Mouse (Mus musculus) limb, embryonic 10.5 days (tissue): ENCODE measurements around the gene Gal3st2b. TPM values are rescaled to one million over a fixed set of nuclear protein-coding genes. Genes with fewer than 3 reads are reported as not detected.
"Not testable (repeated sequence)": the region's sequence is repeated elsewhere in the genome, so short reads cannot be mapped to it uniquely, and the experiment has no call there.

Source experiments
- DNase-seq: peaks from one replicate; pipeline ENCODE4 v3.0.0-alpha.2; 2017; ENCODE audit warnings: low spot score
- H3K27ac ChIP-seq: fragments of 300-500 bp; sonication (generic); 2 replicates; pipeline ENCODE4 v1.5.1; 2016; ENCODE audit warnings: mild to moderate bottlenecking
- H3K27me3 ChIP-seq: fragments of 300-500 bp; sonication (generic); 2 replicates; pipeline ENCODE4 v1.6.1; 2016; ENCODE audit warnings: low read depth, mild to moderate bottlenecking; ENCODE audit not compliant: poor library complexity, severe bottlenecking
- H3K36me3 ChIP-seq: fragments of 300-500 bp; sonication (generic); 2 replicates; pipeline ENCODE4 v1.6.1; 2016; ENCODE audit warnings: mild to moderate bottlenecking, moderate library complexity
- H3K4me1 ChIP-seq: fragments of 300-500 bp; sonication (generic); 2 replicates; pipeline ENCODE4 v1.6.1; 2016
- H3K4me3 ChIP-seq: fragments of 300-500 bp; sonication (generic); 2 replicates; pipeline ENCODE4 v1.5.1; 2016; ENCODE audit warnings: mild to moderate bottlenecking, moderate library complexity
- H3K9me3 ChIP-seq: fragments of 300-500 bp; sonication (generic); replicated peaks from 2 replicates; pipeline ENCODE4 v1.6.1; 2016; ENCODE audit warnings: mild to moderate bottlenecking
- WGBS: fragments of 180-500 bp; shearing (Covaris S2); methylation state at CpG from one replicate; pipeline ENCODE4 v1.1.7; 2016; 5-methylcytosine and 5-hydroxymethylcytosine counted together
- polyA plus RNA-seq: library from polyadenylated mRNA; unstranded; fragments of >200 nt; fragmentation: Nextera tagmentation; extraction: Ambion mirVana; gene quantifications from 2 replicates; pipeline ENCODE4 v1.2.1, GENCODE M21; 2016

Gene Gal3st2b
- polyA plus RNA-seq, 1 experiment from 2014 or later = not detected

DNA sequence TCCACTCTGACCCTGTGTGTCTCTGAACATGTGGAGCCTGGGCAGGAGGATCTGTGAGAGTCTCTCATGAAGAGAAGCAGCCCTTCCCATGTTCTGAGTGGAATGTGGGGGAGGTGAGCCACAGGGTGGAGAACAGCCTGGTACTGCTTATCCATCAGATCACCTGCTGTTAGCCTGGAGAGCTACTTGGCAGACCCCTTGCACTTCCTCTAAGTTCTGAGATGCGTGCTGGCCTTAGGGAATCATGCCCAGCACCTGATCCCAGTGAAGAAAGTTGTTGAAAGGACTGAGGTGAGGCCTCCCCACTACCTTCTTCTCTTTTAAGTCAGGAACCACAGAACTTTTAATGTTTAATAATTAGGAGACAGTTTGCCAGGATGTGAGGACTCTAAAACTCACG is 5.0 kb downstream of the Gal3st2b start:
- H3K27ac ChIP-seq, DNase-seq, H3K27me3 ChIP-seq, H3K4me3 ChIP-seq, H3K9me3 ChIP-seq, H3K36me3 ChIP-seq, H3K4me1 ChIP-seq: not testable (repeated sequence)
- 58% methylated on average over 2 of the region's 2 CpGs for WGBS

DNA sequence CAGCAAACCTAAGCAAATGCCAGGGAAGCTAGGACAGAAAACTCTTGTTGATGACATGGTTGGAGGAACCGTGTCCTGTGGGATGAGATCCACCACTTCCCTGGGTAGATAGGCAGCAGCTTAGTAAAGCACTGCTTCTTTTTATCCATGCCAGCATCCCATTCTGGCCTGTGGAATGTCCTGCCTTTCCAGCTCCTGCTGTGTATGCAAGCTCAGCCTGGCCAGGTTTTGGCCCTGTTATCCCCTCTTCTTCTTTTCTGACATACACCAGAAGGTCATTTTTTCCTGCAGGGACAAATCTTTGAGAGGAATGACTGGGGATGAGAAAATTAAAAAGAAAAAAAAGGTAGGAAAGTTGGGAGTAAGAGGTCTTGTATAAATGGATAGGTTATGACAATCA is 17.3 kb downstream of the Gal3st2b start:
- H3K36me3 ChIP-seq, H3K4me1 ChIP-seq, H3K27ac ChIP-seq, H3K4me3 ChIP-seq, DNase-seq, H3K9me3 ChIP-seq, H3K27me3 ChIP-seq: not testable (repeated sequence)
- 96% methylated on average over 1 of the region's 1 CpGs for WGBS

GRCm38 (mm10) chr1:93937807-93938206 is 19.7 kb downstream of the Gal3st2b start:
- WGBS = 77% methylated on average over 1 of the region's 1 CpGs
- not testable (repeated sequence) for DNase-seq, H3K9me3 ChIP-seq, H3K4me1 ChIP-seq, H3K36me3 ChIP-seq, H3K27me3 ChIP-seq, H3K27ac ChIP-seq, H3K4me3 ChIP-seq

GRCm38 (mm10) chr1:93938415-93938814 is 20.3 kb downstream of the Gal3st2b start:
- WGBS = 85% methylated on average over 7 of the region's 7 CpGs
- not testable (repeated sequence) for H3K27me3 ChIP-seq, H3K27ac ChIP-seq, H3K4me1 ChIP-seq, H3K4me3 ChIP-seq, H3K36me3 ChIP-seq, H3K9me3 ChIP-seq, DNase-seq

- no CpG with 5 or more reads among the region's 11 CpGs for WGBS
- H3K27ac ChIP-seq, H3K4me1 ChIP-seq, H3K36me3 ChIP-seq, DNase-seq, H3K27me3 ChIP-seq, H3K9me3 ChIP-seq, H3K4me3 ChIP-seq: not testable (repeated sequence)
Measured at GRCm38 (mm10) chr1:93949087-93949486, 31.0 kb downstream of the Gal3st2b start.

GRCm38 (mm10) chr1:93966489-93966888 is 48.4 kb downstream of the Gal3st2b start:
- not testable (repeated sequence) for H3K4me3 ChIP-seq, H3K27me3 ChIP-seq, DNase-seq, H3K9me3 ChIP-seq, H3K4me1 ChIP-seq, H3K36me3 ChIP-seq, H3K27ac ChIP-seq
- WGBS = no CpG with 5 or more reads among the region's 1 CpGs

DNA sequence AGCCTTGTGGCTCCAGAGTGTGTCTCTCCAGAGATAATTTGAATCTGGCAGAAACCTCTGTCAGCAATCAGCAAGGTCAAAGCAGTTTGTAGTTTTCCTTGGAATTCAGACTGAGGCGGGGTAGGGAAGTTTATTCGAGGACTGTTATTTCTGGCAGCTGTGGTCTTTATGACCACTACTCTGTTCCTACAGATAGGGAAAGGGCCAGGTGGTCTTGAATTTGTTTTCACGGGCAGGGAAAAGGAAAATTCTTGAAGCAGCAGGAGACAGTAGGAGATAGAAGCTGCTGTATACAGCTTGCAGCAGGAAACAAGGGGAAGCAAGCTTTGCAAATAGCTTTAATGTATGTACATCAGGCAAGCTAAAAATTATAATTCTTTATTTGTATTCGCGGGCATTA is 52.3 kb downstream of the Gal3st2b start:
- not testable (repeated sequence) for H3K4me1 ChIP-seq, H3K36me3 ChIP-seq, H3K9me3 ChIP-seq, DNase-seq, H3K27me3 ChIP-seq, H3K27ac ChIP-seq, H3K4me3 ChIP-seq
- WGBS = 100% methylated on average over 1 of the region's 5 CpGs

- not testable (repeated sequence) for H3K4me3 ChIP-seq, H3K27ac ChIP-seq, H3K36me3 ChIP-seq, H3K9me3 ChIP-seq, DNase-seq, H3K4me1 ChIP-seq, H3K27me3 ChIP-seq
- no CpG with 5 or more reads among the region's 4 CpGs for WGBS
Measured at GRCm38 (mm10) chr1:93970797-93971196, 52.7 kb downstream of the Gal3st2b start.

DNA sequence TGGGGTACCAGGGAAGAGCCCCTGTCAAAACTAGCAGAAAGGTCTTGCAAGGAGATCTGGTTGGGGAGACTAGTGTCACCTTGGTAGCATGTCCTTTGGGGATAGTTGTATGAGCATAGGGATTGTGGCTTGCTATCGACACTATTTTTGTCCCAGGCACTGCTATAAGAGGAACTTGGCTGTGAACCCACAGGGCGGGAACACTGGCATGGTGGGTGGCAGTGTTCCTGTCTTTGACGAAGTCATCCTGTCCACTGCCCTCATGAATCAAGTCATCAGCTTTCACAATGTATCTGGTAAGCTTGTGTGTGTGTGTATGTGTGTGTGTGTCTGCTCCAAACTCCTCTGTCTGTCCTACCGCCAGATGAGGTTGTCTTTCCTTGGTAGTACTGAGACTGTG is 57.7 kb downstream of the Gal3st2b start:
- DNase-seq, H3K36me3 ChIP-seq, H3K27ac ChIP-seq, H3K4me1 ChIP-seq, H3K9me3 ChIP-seq, H3K4me3 ChIP-seq, H3K27me3 ChIP-seq: not testable (repeated sequence)
- WGBS = 81% methylated on average over 2 of the region's 4 CpGs

DNA sequence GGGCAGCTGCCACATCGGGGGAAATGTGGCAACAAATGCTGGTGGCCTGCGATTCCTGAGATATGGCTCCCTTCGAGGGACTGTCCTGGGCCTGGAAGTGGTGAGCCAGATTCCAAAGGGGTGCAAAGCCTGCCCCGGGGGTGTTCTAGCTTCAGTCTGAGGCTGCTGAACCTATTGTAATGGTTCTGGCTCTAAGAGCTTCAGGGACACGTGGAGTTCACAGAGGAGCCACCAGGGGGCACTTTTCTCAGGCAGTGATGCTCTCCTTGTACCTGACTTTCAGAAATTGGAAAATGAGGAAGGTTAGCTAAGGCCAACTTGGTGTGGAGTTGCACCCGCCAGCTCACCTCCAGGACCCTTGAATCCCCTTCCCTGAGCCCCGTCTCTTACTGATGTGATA is 60.2 kb downstream of the Gal3st2b start:
- not testable (repeated sequence) for H3K9me3 ChIP-seq, H3K4me1 ChIP-seq, H3K27ac ChIP-seq, H3K27me3 ChIP-seq, H3K36me3 ChIP-seq, H3K4me3 ChIP-seq, DNase-seq
- no CpG with 5 or more reads among the region's 7 CpGs for WGBS

DNA sequence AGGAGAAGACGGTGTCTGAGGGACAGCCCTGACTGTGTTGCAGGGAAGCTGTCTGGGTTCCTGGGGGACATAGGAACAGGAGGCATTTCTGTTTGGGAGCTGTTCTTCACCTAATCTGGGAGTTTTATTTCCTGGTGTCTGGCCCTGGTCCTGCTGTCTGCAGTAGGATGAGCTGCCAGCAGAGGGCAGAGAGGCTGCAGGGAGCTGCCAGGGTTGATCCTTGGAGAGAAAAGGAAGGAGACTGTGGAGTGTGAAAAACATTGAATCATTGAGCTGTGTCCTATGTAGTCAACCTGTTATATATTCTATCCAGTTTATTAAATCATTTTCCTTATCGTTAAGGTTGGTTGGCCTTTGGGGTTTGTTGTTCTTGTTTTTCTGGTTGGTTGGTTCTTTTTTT is 62.8 kb downstream of the Gal3st2b start:
- not testable (repeated sequence) for H3K27ac ChIP-seq, H3K9me3 ChIP-seq, H3K4me3 ChIP-seq, H3K36me3 ChIP-seq, H3K27me3 ChIP-seq, H3K4me1 ChIP-seq, DNase-seq
- no CpG with 5 or more reads among the region's 2 CpGs for WGBS

GRCm38 (mm10) chr1:93986167-93986566 is 68.1 kb downstream of the Gal3st2b start:
- WGBS = 90% methylated on average over 3 of the region's 3 CpGs
- Histone ChIP-seq H3K27me3 (no peaks in the 10 kb centered on the region), H3K36me3 (no peaks in the 10 kb centered on the region), H3K9me3 (no peaks in the 10 kb centered on the region), H3K4me1 (no peaks in the 10 kb centered on the region), H3K4me3 (no peak overlapping the region), H3K27ac (no peak overlapping the region)
- DNase-seq = no peak

DNA sequence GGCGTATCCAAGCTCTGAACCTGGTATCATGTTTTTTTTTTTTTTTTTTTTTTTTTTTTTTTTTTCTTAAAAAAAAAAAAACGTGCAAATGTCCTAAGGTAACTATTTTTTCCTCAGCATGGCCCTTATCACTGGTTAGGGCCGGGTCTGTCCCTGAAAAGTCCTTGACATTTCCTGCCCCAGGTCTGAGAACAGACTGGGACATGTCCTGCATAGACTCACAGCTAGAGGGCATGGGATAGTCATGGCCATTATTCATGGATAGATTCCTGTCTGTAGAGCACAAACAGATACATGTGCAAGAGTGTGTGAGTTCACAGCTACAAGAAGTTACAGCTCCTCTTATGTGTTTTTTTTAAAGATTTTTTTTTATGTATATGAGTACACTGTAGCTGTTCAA is 70.7 kb downstream of the Gal3st2b start:
- Histone ChIP-seq H3K9me3 (no peaks in the 10 kb centered on the region), H3K27me3 (no peaks in the 10 kb centered on the region), H3K4me1 (no peaks in the 10 kb centered on the region), H3K4me3 (no peak overlapping the region), H3K27ac (no peak overlapping the region), H3K36me3 (no peaks in the 10 kb centered on the region)
- no peak for DNase-seq
- 78% methylated on average over 3 of the region's 3 CpGs for WGBS

- not testable (repeated sequence) for H3K27ac ChIP-seq, H3K36me3 ChIP-seq, H3K4me3 ChIP-seq, H3K27me3 ChIP-seq, DNase-seq, H3K9me3 ChIP-seq, H3K4me1 ChIP-seq
- 86% methylated on average over 8 of the region's 8 CpGs for WGBS
Measured at GRCm38 (mm10) chr1:93990209-93990608, 72.1 kb downstream of the Gal3st2b start, which contains the start of gene Gal3st2c. Gene Gal3st2c, plus strand, starts transcription at chr1:93990509.
